Mouse (Mus musculus): ENCODE measurements around the gene Rims1.
A peak's percentile ranks its signal among the peaks of the same experiment; 100 is the strongest.

The Rims1 gene

DNA sequence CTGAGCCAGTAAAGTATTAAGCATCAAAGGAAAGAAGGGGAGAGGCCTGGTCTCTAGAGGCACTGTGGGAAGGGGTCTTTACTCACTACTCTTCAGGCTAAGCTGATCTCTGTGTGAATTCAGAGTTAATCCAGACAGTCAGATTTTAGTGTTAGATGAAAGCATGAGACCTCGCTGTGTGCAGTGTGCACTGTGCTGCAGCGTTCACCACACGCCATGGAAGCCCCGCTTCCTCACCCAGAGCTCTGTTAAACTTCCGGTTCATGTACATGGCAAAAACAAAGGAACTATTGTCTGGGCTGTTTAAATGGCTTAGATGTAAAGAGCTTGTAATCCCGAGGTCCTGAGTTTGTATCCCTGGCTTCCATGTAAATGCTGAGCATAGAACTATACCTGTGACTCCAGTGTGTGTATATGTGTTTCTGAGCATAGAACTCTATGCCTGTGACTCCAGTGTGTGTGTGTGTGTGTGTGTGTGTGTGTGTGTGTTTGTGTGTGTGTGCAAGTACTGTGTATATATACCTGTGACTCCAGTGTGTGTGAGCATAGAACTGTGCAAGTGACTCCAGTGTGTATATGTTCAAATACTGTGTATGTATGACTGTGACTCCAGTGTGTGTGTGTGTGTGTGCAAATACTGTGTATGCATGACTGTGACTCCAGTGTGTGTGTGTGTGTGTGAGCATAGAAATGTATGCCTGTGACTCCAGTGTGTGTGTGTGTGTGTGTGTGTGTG is 484.7 kb downstream of the Rims1 start:
- no peak for DNase-seq

DNA sequence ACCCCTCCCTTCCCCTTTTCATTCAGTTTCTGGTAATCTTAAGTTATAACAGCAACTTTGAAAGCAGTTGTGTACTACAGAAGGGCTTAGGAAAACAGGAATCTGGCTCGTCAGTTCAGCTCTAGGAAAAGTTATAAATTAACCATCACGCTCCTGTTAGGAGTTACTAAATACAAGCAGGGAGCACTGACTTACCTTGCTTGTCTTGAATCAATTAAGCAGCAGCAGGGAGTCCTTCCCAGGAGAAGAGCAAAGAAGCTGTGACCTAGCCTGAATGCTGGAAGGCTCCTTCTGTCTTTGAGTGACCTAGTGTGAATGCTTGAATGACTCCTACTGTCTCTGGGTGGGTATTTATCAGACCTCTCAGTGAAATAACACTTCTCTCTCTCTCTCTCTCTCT is 490.3 kb downstream of the Rims1 start:
- peak; percentile 7 for DNase-seq

DNA sequence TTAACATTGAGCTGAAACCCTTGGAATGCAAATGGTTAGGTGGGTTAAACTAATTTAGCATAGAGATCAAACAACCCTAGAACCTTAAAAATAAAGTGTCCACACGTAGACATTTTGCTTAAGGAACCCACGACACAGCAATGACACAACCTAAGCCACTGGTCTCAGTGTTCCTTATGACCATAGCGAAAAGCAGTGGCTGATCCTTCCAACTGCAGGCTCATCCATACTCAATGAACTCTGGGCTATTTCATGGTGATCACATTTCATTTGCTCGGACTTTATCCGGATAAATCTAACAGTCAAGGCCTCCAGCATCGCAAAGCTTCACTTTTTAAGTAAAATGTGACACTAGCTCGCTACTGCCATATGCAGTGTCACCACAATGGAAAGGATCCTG is 494.3 kb downstream of the Rims1 start:
- DNase-seq, result no peak

DNA sequence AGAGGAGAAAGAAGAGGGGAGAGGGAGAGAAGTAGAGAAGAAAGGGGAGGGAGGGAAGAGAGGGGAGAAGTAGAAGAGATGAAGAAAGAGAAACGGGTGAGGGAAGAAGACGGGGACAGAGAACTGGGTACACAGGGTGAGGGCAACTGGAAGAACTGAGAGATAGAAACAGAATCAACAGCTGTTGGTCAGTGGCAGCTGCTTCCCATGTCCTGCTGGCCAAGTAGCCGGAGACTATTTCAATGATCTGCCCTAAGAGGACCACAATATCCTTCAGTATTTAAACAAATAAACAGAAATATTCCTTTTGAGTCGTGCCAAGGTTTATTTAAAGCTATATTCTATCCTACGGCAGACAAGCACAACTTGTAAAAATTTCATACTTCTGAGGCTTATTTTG is 499.3 kb downstream of the Rims1 start:
- DNase-seq, result no peak

DNA sequence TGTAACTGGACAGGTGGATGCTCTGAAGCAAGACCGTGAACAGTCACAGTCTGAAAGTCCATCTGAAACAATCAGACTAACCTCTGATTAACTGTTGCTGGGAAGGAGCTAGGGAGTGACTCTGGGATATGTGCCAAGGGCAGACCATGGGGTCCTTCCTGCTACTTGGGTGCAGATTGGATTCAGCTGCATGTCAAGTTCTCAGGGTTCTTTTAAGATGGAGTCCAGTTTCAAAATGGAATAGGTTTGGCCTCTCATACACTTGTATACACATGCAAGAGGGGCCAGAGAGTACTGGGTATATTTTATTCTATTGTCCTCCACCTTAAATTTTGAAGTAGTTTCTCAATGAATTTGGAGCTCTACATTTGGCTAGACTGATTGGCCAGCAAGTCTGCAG is 499.9 kb downstream of the Rims1 start:
- DNase-seq, result no peak

DNA sequence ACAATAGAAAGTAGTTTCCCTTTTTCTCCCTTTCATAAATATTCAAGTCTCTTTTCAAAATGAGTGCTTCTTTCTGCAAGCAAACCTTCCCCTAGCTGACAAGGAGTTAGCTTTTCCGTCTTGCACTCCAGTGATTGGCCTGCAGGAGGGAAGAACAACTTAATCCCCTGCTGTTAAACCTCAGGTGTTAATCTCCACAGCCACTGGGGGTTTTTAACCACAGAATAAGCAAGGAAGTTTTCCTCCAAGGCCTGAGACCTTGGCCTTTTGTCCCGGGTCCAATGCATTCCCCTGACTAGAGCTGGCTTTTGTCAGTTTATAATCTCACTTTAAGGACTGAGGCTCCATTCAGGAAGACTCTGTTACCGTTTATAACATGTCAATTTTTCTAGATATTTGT is 511.8 kb downstream of the Rims1 start:
- no peak for DNase-seq

DNA sequence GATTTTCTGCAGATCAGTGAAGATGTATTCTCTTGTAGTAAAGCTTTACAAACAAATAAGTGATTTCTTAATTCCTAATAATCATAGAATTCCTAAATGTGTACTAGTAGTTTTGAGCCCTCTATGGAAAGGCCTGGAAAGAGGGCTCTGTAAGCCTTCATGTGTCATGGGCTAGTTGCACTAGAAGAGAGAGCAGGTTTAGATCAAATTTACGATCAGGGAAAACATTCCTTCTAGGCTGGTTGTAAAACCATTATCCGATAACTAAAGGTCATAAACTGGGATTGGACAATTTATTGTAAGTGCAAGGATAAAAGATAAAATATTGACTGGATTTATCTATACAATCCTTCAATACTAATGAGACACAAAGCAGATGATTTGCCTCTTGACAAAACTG is 512.5 kb downstream of the Rims1 start:
- no peak for DNase-seq

DNA sequence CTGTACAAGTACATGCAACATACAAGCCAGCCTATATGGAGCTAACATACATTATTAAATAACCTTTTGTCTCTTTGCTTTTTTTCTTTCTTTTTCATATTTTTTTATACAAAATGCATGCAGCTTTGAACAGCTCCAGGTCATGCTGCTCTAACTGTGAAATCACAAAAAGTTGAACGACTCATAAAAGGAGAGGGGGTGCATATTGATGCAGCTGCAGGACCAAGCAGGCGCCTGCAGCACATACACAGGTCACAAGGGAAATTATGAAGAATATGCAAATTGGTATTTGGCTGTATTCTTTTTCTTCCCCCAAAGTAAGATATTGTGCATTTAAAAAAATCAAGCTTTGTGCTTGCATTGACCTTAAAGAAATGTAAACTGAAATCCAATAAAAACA is 519.0 kb downstream of the Rims1 start:
- DNase-seq, result no peak

DNA sequence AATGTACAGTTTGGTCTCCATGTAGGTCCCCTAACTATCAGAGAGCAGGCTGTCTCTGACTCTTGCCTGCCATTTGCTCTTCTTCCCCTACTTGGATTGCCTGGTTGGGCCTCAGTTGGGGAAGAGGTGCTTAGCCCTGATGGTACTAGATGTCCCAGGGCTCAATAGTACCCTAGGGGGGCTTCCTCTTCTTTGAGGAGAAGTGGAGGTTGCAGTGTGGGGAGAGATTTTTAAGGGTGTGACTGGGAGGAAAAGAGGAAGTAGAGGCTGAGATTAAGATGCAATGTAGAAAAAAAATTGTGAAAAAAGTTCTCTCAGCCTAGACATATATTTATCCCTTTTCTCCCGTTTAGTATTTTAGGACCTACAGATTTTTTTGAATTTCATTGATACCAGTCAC is 525.8 kb downstream of the Rims1 start:
- DNase-seq, result no peak

DNA sequence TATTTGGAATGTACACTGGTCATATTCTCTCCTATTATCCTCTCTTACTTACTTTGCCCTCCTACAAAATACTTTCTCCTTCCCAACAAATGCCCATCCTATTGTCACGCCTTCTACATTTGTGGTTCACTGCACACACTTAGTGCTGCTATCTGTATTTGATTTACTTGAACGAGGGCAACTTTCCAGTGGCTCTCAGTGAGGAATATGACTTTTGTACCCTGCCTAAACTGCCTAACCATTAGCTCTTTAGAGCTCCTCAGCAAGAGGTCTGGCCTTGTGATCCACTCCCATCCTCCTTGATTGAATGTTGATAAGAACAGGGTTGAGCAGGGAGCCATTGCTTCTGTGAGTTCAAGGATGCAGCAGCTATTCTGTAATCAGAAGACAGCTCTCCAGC is 531.7 kb downstream of the Rims1 start:
- DNase-seq, result no peak

DNA sequence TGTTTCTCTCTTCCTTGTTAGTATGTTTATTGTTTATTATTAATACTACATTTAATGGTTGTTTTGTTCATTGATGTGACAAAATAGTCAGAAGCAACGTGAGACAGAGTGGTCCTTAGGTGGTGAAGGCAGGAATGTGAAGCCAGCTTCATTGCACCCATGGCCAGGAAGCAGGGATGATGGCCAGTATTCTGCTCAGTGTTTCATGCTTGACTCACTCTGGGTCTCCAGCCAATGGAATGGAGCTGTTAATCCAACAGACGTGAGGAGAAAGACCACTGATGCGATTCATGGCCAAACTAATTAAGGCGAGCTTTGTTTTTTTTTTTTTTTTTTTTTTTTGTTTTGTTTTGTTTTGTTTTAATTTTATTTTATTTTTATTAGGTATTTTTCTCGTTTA is 535.7 kb downstream of the Rims1 start:
- no peak for DNase-seq

DNA sequence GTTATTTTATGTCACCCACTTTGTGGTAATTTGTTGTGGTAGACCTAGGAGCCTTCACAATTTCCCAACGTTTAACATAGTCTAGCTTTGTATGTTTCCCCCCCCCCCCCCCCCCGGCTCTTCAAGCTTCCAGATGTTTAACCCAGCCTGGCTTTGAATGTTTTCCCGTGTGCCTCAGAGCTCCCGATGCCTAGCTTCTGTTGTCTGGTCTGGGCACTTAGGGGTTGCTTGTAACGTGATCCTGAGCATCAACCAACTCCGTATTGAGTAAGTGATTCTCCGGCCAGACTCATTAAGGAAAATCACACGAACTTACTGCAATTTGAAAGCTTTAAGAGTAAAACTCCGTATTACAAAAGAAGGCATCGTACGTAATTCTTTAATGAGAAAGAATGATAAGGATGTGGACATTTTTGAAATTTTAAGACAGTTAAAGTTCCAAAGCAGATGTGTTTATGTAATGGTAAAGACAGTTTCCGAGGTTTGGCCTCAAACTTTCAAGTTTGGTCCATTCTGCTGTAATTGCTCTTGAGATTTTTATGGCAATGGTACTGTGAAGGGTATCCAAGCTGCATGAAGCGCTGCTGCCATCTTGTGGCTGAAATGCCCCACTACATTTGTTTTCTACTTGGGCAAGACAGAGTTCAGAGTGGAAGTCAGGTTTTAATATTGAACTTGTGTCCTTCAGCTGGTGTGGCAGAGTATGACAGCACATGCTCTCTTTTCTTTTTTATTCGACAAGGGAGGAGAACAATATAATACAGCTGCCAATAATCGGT is 537.0 kb downstream of the Rims1 start:
- peak; percentile 84 for DNase-seq

DNA sequence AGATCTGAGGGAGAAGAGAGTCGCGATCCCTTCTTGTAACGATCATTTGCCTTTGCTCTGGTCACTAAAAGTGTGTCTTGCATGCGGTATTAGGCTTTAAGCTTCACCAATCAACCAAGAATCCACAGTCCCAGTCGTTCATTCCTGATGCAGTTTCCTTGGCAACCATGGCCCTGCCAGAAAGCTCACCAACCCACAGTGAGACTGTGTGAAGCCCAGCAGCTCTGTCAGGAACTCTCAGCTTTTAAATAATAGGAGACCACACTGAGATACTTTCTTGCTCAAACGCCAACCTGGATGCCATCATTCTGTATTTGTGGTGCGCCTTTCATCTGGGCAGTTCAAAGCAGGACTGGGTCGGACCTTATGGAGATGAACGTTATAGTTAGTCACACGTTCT is 539.3 kb downstream of the Rims1 start:
- DNase-seq, result no peak

DNA sequence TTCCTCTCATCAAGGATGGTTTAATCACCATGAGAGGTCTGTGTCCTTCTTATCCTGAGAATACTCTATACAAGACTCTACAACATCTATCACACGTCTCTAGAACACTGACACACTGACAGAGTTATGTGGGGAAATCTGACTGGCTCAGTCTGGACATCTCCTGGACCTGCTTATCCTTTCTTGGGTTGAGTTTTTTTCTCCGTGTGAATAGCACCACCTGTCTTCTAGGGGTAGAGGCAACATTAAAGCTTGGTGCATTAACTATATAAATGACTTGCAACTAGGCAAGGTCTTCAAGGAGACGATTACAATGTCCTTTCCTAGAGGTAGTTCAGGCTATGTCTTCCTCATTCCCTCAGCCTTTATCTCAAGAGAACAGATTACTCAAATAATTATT is 540.3 kb downstream of the Rims1 start:
- DNase-seq, result no peak

DNA sequence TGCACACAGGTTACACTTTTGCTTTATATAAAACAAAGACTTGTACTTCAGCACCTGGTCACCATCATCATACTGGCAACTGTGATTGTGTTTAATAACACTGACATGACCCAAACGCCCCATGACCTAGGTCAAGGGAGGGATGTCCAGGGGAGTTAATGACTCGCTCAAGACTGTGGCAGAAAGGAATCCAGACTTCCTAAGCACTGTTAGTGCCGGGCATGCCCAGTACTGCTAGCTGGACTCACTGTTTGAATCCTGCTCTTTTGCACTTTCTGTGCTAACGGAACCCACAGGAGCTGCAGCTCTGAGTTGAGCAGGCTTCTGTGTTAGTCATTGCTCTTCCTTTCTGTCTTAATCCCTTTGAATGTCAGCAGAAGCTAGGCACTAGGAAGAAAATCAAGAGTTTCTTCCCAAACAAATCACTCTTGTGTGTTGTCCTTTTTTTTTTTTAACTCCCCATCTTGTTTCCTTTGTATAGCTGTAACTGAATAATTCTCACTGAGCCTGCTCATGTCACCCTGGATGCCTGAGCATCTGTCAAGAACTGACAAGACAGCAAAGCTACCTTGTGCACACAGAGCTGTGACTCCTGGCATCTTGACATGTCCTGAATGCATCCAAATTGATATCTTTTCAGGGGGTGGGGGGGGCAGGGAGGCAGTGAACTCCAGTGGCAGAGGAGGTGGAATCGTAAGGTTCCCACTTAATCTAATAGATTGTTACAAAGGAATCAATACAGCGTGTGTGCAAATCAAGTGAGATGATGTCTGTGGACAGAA is 543.4 kb downstream of the Rims1 start:
- DNase-seq, result no peak

DNA sequence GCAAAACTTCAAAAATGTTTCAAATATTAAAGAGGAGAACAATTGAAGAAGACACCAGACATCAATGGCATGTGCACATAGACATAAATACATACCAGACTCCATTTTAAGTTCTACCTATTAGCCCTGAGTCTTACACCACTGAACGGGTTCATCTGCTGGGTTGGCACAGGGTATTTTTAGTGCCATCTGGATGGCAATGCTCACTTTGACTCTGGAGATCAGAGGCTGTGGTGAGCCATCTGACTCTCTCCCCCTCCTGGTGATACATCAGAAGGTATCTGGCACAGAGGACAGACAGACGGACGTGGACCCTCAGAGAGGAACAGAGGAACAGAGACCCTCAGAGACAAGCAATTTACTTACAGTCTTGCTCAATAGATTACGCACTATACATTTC is 544.1 kb downstream of the Rims1 start:
- no peak for DNase-seq

DNA sequence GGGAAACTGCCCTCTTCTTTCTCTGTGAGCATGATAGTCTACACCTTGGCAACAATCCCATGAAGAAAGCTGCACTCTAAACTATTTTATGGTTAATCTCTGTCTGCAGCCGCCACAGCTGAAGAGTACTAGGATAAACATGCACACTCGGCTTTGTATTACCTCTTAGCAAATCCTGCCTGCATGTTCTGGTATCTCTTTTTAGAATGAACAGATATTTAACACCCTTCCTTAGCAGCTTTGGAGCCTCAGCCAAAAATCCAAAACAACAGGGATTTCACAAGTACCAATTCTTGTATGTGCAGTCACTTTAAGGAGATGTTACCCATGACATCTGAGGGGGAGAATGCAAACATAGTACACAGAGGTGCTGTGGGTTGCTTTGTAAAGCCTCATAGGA is 545.5 kb downstream of the Rims1 start:
- no peak for DNase-seq

DNA sequence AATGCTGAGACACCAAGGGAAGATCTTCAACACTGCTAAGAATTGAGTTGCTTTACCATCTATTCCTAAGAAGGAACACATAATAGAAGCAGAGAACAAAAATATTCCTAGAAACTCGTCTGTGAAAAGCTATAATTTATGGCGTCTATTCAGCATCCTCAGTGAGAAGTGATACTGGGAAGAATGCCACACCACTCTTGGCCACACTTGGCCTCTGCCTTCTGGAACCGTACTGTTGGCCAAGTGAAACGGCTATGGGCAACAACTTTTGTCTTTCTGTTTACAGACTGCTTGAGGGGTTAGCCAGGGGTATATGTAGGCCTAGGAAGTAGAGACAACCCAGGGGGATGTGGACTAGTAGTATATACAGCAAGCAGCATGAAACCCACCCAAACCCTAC is 547.4 kb downstream of the Rims1 start:
- DNase-seq, result no peak

DNA sequence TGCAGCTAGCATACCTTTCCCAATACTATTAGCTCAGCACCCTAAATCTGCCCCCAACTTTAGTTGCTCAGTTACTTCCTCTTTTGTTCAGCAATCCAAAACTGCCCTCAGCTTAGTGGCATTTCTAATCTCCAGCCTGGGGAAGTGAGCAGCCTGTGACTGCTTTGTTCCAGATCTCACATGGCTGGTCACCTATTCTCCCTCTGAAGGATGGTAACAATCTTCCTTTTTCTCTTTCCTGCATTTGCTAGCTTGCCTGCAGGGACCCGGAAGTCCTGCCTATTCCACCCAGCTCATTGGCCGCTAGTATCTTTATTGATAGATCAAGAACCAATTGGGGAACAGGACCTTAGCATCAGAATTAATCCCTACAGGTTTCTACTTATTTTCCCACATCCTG is 551.5 kb downstream of the Rims1 start:
- no peak for DNase-seq

DNA sequence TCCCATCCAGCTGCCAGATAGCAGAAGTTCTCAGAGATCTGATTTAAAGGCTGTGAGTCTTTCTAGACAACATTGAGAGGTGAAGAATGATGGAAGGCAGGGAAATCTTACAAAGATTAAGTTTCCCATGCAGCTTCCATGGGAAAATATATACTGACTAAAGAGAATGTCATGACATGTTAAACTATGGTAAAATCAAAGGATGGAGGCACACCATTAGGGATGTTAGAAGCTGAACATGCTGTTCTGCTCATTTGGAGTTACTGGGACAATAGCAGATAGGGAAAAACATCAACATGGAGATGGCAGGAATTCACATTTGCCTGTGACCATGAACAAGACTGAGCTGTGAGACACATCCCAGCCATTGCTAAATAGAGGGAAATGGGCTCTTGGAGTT is 552.9 kb downstream of the Rims1 start:
- DNase-seq, result no peak

DNA sequence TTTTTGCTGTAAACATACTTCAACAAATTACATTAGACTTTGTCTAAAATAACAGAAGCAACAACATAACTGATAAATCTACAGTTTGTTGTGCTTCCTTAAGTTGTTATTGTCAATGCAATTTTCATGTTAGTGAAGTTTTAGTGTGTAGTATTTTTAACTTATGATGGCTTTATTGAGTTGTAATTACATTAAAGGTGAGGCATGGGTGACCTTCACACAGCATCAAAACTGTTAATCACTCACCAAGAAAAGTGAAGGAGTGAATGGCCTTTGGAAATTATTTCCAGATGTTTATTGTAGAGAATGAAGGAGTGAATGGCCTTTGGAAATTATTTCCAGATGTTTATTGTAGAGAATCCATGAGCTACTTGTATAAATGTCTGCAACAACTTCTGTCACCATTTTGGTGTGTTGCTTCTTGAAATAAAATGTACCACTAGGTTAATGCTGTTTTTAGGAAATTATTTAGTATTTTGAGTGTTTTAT is 556.9 kb downstream of the Rims1 start:
- DNase-seq, result no peak

DNA sequence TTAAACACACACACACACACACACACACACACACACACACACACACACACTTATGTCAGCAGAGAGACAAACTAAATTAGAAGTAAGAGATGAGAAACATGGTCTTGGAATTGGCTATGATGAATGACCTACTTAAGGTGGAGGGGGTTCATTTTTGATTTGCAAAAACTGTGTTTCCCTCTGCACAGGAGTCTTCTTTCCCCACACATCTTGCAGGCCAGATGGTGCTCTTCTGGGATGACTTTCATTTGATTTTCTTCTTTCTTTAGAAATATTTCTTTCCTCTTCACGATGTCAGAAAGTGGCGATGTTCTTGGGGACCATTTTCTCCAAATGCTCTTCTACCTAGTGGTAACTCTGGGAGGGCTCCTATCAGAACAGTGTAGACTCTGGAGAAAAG is 560.0 kb downstream of the Rims1 start:
- no peak for DNase-seq
